Mouse (Mus musculus): ENCODE measurements at regions not wholly inside any gene's neighbourhood (a gene's known extent, or its start where the extent isn't known, plus 50 kb on each side); places are given as distances from the start of the nearest gene placed in this dataset.

GRCm38 (mm10) chr5:4593638-4594381, 164.0 kb downstream of the Fzd1 start:
- Histone ChIP-seq H3K27ac (ENCODE audit: low read depth, low read length) (no peak overlapping the region), H3K4me1 (ENCODE audit: insufficient read depth, low read length) (no peaks in the 10 kb centered on the region), H3K4me2 (ENCODE audit: low read depth, low read length, poor library complexity, severe bottlenecking) (no peak overlapping the region), H3K27me3 (ENCODE audit: insufficient read depth, low read length) (no peaks in the 10 kb centered on the region), H3K9ac (replicated peaks; ENCODE audit: low read length, poor library complexity, severe bottlenecking) (no peak overlapping the region), H3K36me3 (ENCODE audit: insufficient read depth, low read length) (no peaks in the 10 kb centered on the region), H3K9me3 (ENCODE audit: low read length) (no peaks in the 10 kb centered on the region), H3K4me3 (ENCODE audit: low read depth, low read length) (no peak overlapping the region)
- no peak for DNase-seq (ENCODE audit: low spot score)
- ATAC-seq (ENCODE audit: low FRiP score), result no peak
- TF ChIP-seq CTCF (IDR thresholded peaks at IDR 0.05), result no peak
- WGBS, result 74% methylated on average over 5 of the region's 5 CpGs

GRCm38 (mm10) chr5:4591721-4592120, 166.1 kb downstream of the Fzd1 start:
- Histone ChIP-seq H3K4me1 (ENCODE audit: insufficient read depth, low read length) (no peaks in the 10 kb centered on the region), H3K27ac (ENCODE audit: low read depth, low read length) (no peak overlapping the region), H3K36me3 (ENCODE audit: insufficient read depth, low read length) (no peaks in the 10 kb centered on the region), H3K27me3 (ENCODE audit: insufficient read depth, low read length) (no peaks in the 10 kb centered on the region), H3K9me3 (ENCODE audit: low read length) (no peaks in the 10 kb centered on the region), H3K4me2 (ENCODE audit: low read depth, low read length, poor library complexity, severe bottlenecking) (no peak overlapping the region), H3K9ac (replicated peaks; ENCODE audit: low read length, poor library complexity, severe bottlenecking) (no peak overlapping the region), H3K4me3 (ENCODE audit: low read depth, low read length) (no peak overlapping the region)
- DNase-seq (ENCODE audit: low spot score), result no peak
- no peak for ATAC-seq (ENCODE audit: low FRiP score)
- 86% methylated on average over 1 of the region's 1 CpGs for WGBS
- no peak for TF ChIP-seq CTCF (IDR thresholded peaks at IDR 0.05)

GRCm38 (mm10) chr5:4582702-4583475, 174.9 kb downstream of the Fzd1 start:
- ATAC-seq (ENCODE audit: low FRiP score) (no peak), DNase-seq (ENCODE audit: low spot score) (no peak)
- TF ChIP-seq CTCF (IDR thresholded peaks at IDR 0.05), result no peak
- Histone ChIP-seq H3K9me3 (ENCODE audit: low read length) (no peaks in the 10 kb centered on the region), H3K9ac (replicated peaks; ENCODE audit: low read length, poor library complexity, severe bottlenecking) (no peak overlapping the region), H3K36me3 (ENCODE audit: insufficient read depth, low read length) (no peaks in the 10 kb centered on the region), H3K4me3 (ENCODE audit: low read depth, low read length) (no peak overlapping the region), H3K4me1 (ENCODE audit: insufficient read depth, low read length) (peaks cover 4% of the 10 kb centered on the region; the same call in 1 of the 2 replicates), H3K27ac (ENCODE audit: low read depth, low read length) (no peak overlapping the region), H3K4me2 (ENCODE audit: low read depth, low read length, poor library complexity, severe bottlenecking) (no peak overlapping the region), H3K27me3 (ENCODE audit: insufficient read depth, low read length) (no peaks in the 10 kb centered on the region)
- WGBS, result 70% methylated on average over 1 of the region's 1 CpGs

- DNase-seq (ENCODE audit: low spot score) (peak; percentile 27), ATAC-seq (ENCODE audit: low FRiP score) (peak; percentile 41; the same call in 1 of the 2 replicates)
- Histone ChIP-seq H3K36me3 (ENCODE audit: insufficient read depth, low read length) (no peaks in the 10 kb centered on the region), H3K4me1 (ENCODE audit: insufficient read depth, low read length) (peaks cover 4% of the 10 kb centered on the region; the same call in 1 of the 2 replicates), H3K27ac (ENCODE audit: low read depth, low read length) (no peak overlapping the region), H3K9me3 (ENCODE audit: low read length) (no peaks in the 10 kb centered on the region), H3K4me3 (ENCODE audit: low read depth, low read length) (no peak overlapping the region), H3K4me2 (ENCODE audit: low read depth, low read length, poor library complexity, severe bottlenecking) (no peak overlapping the region), H3K27me3 (ENCODE audit: insufficient read depth, low read length) (no peaks in the 10 kb centered on the region), H3K9ac (replicated peaks; ENCODE audit: low read length, poor library complexity, severe bottlenecking) (no peak overlapping the region)
- no peak for TF ChIP-seq CTCF (IDR thresholded peaks at IDR 0.05)
- 45% methylated on average over 8 of the region's 8 CpGs for WGBS
Measured at GRCm38 (mm10) chr5:4580185-4580839, 177.5 kb downstream of the Fzd1 start.

- 63% methylated on average over 3 of the region's 3 CpGs for WGBS
- H3K4me2 ChIP-seq (ENCODE audit: low read depth, low read length, poor library complexity, severe bottlenecking), result no peak overlapping the region
- ATAC-seq (ENCODE audit: low FRiP score), result no peak
- no peak for TF ChIP-seq CTCF (IDR thresholded peaks at IDR 0.05)
- no peaks in the 10 kb centered on the region for H3K9me3 ChIP-seq (ENCODE audit: low read length)
- H3K27me3 ChIP-seq (ENCODE audit: insufficient read depth, low read length), result no peaks in the 10 kb centered on the region
- no peak overlapping the region for H3K9ac ChIP-seq (replicated peaks; ENCODE audit: low read length, poor library complexity, severe bottlenecking)
- no peak overlapping the region for H3K4me3 ChIP-seq (ENCODE audit: low read depth, low read length)
- no peaks in the 10 kb centered on the region for H3K36me3 ChIP-seq (ENCODE audit: insufficient read depth, low read length)
- no peak overlapping the region for H3K27ac ChIP-seq (ENCODE audit: low read depth, low read length)
- H3K4me1 ChIP-seq (ENCODE audit: insufficient read depth, low read length), result peaks cover 4% of the 10 kb centered on the region; the same call in 1 of the 2 replicates
- no peak for DNase-seq (ENCODE audit: low spot score)
Measured at GRCm38 (mm10) chr5:4578856-4579255, 179.0 kb downstream of the Fzd1 start.

All from midbrain, postnatal 0 days (tissue).